Mouse (Mus musculus) midbrain, postnatal 0 days (tissue): ENCODE measurements around the gene Eml6. TPM values are rescaled to one million over a fixed set of nuclear protein-coding genes. Genes with fewer than 3 reads are reported as not detected.
A peak's percentile ranks its signal among the peaks of the same experiment; 100 is the strongest.

ENCODE experiments used
- ATAC-seq: fragments of 200-750 bp; cut with Nextera tagmentation; 2 replicates; pipeline ENCODE4 v1.8.0; 2017; ENCODE audit warnings: moderate number of reproducible peaks, mild to moderate bottlenecking, moderate TSS enrichment, moderate library complexity; ENCODE audit not compliant: low FRiP score
- DNase-seq: peaks from one replicate; pipeline ENCODE4 v3.0.0-alpha.2; 2015; ENCODE audit warnings: low spot score
- H3K27ac ChIP-seq: fragments of 300-500 bp; sonication (generic); 2 replicates; pipeline ENCODE4 v1.5.1; 2014; ENCODE audit warnings: low read depth, mild to moderate bottlenecking, low read length, mixed read lengths
- H3K27me3 ChIP-seq: fragments of 300-500 bp; sonication (generic); 2 replicates; pipeline ENCODE4 v1.6.1; 2014; ENCODE audit warnings: low read length, control low read depth, mixed read lengths; ENCODE audit not compliant: insufficient read depth
- H3K36me3 ChIP-seq: fragments of 300-500 bp; sonication (generic); 2 replicates; pipeline ENCODE4 v1.6.1; 2014; ENCODE audit warnings: low read length, control low read depth, mixed read lengths; ENCODE audit not compliant: insufficient read depth
- H3K4me1 ChIP-seq: fragments of 300-500 bp; sonication (generic); 2 replicates; pipeline ENCODE4 v1.6.1; 2014; ENCODE audit warnings: mild to moderate bottlenecking, control low read depth, antibody characterized with exemption, low read length, mixed read lengths; ENCODE audit not compliant: insufficient read depth
- H3K4me2 ChIP-seq: fragments of 300-500 bp; sonication (generic); 2 replicates; pipeline ENCODE4 v1.6.1; 2014; ENCODE audit warnings: low read depth, mild to moderate bottlenecking, low read length, mixed read lengths; ENCODE audit not compliant: poor library complexity, severe bottlenecking
- H3K4me3 ChIP-seq: fragments of 300-500 bp; sonication (generic); 2 replicates; pipeline ENCODE4 v1.5.1; 2014; ENCODE audit warnings: low read depth, mild to moderate bottlenecking, low read length, moderate library complexity
- H3K9ac ChIP-seq: fragments of 300-500 bp; sonication (generic); replicated peaks from 2 replicates; pipeline ENCODE4 v1.6.1; 2014; ENCODE audit warnings: mild to moderate bottlenecking, low read length, moderate library complexity, mixed read lengths; ENCODE audit not compliant: poor library complexity, severe bottlenecking
- H3K9me3 ChIP-seq: fragments of 300-500 bp; sonication (generic); 2 replicates; pipeline ENCODE4 v1.6.1; 2016; ENCODE audit warnings: low read length, control low read depth
- CTCF ChIP-seq: IDR thresholded peaks from 2 replicates; pipeline ENCODE4 v1.5.1; 2016; ENCODE audit warnings: antibody characterized with exemption, mild to moderate bottlenecking
- WGBS: fragments of 180-500 bp; shearing (Covaris S2); extraction: QIAGEN DNeasy Blood & Tissue Kit; methylation state at CpG from one replicate; pipeline ENCODE4 v1.1.7; 2014; 5-methylcytosine and 5-hydroxymethylcytosine counted together
- polyA plus RNA-seq: library from polyadenylated mRNA; unstranded; fragments of >200 nt; fragmentation: Nextera tagmentation; extraction: Ambion mirVana; gene quantifications from 2 replicates; pipeline ENCODE4 v1.2.1, GENCODE M21; 2015
- total RNA-seq: library from RNA; depleted of rRNA; stranded (reverse); fragments of >200 nt; gene quantifications from 2 replicates; pipeline ENCODE4 v1.2.3, GENCODE M21; 2014; rRNA removed

Gene Eml6
- total RNA-seq (20.1 and 20.2 TPM in 2 replicates), polyA plus RNA-seq (3.7 and 4.8 TPM in 2 replicates)

DNA sequence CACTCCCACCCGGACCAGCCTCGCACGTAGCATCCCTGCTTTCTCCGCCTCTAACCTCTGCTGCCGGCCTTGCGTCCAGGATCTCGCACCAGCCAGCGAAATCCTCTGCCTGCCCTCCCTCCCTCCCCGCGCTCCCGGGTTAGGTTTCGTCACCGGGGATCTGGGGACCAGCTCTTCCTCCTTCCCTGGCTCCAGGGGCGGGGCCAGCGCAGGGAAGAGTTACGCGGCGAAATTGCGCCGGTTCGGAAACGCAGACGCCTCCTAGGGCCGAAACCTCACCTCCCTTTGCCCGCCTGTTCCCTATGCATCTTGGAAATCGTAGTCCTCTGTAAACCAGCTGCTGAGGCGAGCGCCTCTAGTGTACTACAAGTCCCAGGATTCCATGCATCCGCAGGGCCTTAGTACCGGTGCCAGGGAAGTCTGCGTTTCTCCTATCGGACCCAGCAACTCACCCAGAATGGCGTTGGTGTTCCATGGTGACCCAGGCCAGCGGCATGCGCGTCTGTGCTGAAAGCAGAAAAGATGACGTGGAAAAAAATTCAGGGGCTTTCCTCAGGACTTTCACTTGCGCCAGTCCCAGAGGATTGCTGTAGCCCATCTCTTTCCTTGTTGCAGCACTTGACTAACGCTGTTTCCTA lies at the start of gene Eml6:
TSS of gene Eml6 (minus strand) at position 199 of the 638 bp plus-strand sequence.
- Histone ChIP-seq H3K4me1 (0 out of 2 replicates have a peak, but pooled peaks cover 4% of the 10 kb centered on the region), H3K9ac (peak within 1 kb of the TSS; percentile 74), H3K27ac (peak within 1 kb of the TSS; percentile 87), H3K36me3 (no peaks in the 10 kb centered on the region), H3K4me3 (peak within 1 kb of the TSS; percentile 74), H3K4me2 (peak within 1 kb of the TSS; percentile 95), H3K27me3 (no peaks in the 10 kb centered on the region), H3K9me3 (no peaks in the 10 kb centered on the region)
- TF ChIP-seq CTCF, result peak; percentile 75
- peak; percentile 98 for DNase-seq
- ATAC-seq, result peak; percentile 98
- WGBS, result under 1% methylated on average over 39 of the region's 39 CpGs

DNA sequence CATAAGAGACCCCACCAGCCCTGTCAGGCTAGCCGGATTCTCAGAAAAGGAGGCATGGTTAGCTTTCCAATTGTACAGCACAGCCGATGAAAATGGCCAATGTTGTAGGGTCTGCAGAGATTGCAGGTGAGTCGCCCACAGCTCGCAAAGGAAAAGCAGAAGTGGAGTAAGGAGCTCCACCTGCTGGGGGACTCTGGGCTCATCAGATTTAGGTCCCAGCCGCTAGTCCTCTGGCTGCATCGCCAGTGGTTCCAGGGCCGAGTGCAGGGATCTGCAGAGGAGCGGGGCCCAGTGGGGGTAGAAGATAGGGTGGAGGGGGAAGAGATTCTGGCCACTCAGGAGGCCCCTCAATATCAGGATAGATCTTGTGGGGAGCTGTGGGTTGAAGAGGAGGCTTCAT lies 31.5 kb upstream of the Eml6 start:
- Histone ChIP-seq H3K9me3 (no peaks in the 10 kb centered on the region), H3K27me3 (no peaks in the 10 kb centered on the region), H3K4me2 (no peak overlapping the region), H3K9ac (no peak overlapping the region), H3K36me3 (no peaks in the 10 kb centered on the region), H3K27ac (no peak overlapping the region), H3K4me1 (no peaks in the 10 kb centered on the region), H3K4me3 (no peak overlapping the region)
- 51% methylated on average over 8 of the region's 8 CpGs for WGBS
- no peak for ATAC-seq
- peak; percentile 54 for TF ChIP-seq CTCF
- DNase-seq, result peak; percentile 5

- Histone ChIP-seq H3K36me3 (no peaks in the 10 kb centered on the region), H3K4me1 (0 out of 2 replicates have a peak, but pooled peaks cover 4% of the 10 kb centered on the region), H3K27ac (peak overlapping the region; percentile 87; the same call in 1 of the 2 replicates), H3K9ac (peak overlapping the region; percentile 74), H3K4me2 (peak overlapping the region; percentile 95), H3K9me3 (no peaks in the 10 kb centered on the region), H3K4me3 (peak overlapping the region; percentile 74), H3K27me3 (no peaks in the 10 kb centered on the region)
- no peak for TF ChIP-seq CTCF
- ATAC-seq (no peak), DNase-seq (no peak)
- 4% methylated on average over 4 of the region's 4 CpGs for WGBS
These were observed 689 bp downstream of the Eml6 start for GRCm38 (mm10) chr11:30025144-30025543.

DNA sequence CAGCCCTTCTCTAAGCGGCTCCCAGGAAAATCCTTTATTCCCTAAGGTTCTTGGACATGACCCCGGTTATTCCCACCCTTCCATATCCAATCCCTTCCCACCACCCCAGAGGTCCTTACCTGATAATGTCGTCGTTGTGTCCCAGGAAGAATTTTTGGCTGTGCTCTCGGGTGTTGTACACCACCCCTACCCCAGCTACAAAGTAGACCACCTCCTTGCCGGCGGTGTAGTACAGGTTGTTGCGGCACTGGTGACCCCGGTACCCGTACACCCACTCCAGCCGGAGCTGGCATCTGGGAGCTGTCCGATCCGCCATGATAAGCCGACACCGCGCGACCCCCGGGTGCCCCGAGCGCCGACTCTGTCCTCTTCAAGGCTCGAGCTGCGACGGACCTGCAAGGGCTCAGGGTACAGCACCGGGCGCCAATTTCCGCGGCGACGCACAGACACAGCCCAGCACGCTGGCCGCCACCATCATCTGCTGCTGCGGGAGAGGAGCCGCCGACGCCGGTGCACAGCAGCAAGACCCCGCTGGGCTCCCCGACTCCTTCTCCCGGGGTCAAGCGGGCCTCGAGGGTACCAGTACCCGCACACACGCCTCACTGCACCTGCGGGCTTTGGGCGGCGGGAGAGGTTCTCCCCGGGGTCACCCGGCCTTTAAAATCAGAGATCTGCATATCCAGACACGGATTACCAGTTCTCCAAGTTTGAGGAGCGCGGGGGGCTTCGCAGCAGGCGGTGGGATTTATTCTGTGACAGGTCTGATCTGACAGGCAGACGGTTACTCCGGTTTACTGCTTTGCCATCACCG lies 1.4 kb downstream of the Eml6 start:
- Histone ChIP-seq H3K4me2 (peak overlapping the region; percentile 95), H3K27ac (peak overlapping the region; percentile 79), H3K27me3 (no peaks in the 10 kb centered on the region), H3K9me3 (no peaks in the 10 kb centered on the region), H3K4me3 (peak overlapping the region; percentile 74), H3K9ac (peak overlapping the region; percentile 74), H3K4me1 (0 out of 2 replicates have a peak, but pooled peaks cover 4% of the 10 kb centered on the region), H3K36me3 (no peaks in the 10 kb centered on the region)
- DNase-seq, result peak; percentile 42
- under 1% methylated on average over 57 of the region's 57 CpGs for WGBS
- peak; percentile 9; the same call in 1 of the 2 replicates for ATAC-seq
- no peak for TF ChIP-seq CTCF

GRCm38 (mm10) chr11:29986257-29986656 lies 39.6 kb downstream of the Eml6 start:
- ATAC-seq, result no peak
- Histone ChIP-seq H3K27ac (no peak overlapping the region), H3K27me3 (no peaks in the 10 kb centered on the region), H3K9ac (no peak overlapping the region), H3K36me3 (no peaks in the 10 kb centered on the region), H3K4me2 (no peak overlapping the region), H3K9me3 (no peaks in the 10 kb centered on the region), H3K4me1 (no peaks in the 10 kb centered on the region), H3K4me3 (no peak overlapping the region)
- no peak for TF ChIP-seq CTCF
- WGBS, result 81% methylated on average over 2 of the region's 2 CpGs
- no peak for DNase-seq

GRCm38 (mm10) chr11:29968874-29969273 lies 57.0 kb downstream of the Eml6 start:
- ATAC-seq (no peak), DNase-seq (peak; percentile 12)
- Histone ChIP-seq H3K9me3 (no peaks in the 10 kb centered on the region), H3K4me1 (no peaks in the 10 kb centered on the region), H3K27ac (no peak overlapping the region), H3K36me3 (no peaks in the 10 kb centered on the region), H3K27me3 (no peaks in the 10 kb centered on the region), H3K4me2 (no peak overlapping the region), H3K9ac (no peak overlapping the region), H3K4me3 (no peak overlapping the region)
- 67% methylated on average over 1 of the region's 1 CpGs for WGBS
- TF ChIP-seq CTCF, result no peak
